Mouse (Mus musculus) hindbrain, embryonic 10.5 days (tissue): Measurements from ENCODE around the gene Cfap44. TPM values are rescaled to one million over a fixed set of nuclear protein-coding genes. Genes with fewer than 3 reads are reported as not detected.

ENCODE experiments used
- DNase-seq: peaks from one replicate; pipeline ENCODE4 v3.0.0-alpha.2; 2017; ENCODE audit warnings: low spot score
- H3K27ac ChIP-seq: fragments of 300-500 bp; sonication (generic); 2 replicates; pipeline ENCODE4 v1.5.1; 2016; ENCODE audit warnings: mild to moderate bottlenecking, moderate library complexity
- H3K27me3 ChIP-seq: fragments of 300-500 bp; sonication (generic); 2 replicates; pipeline ENCODE4 v1.6.1; 2016; ENCODE audit warnings: mild to moderate bottlenecking; ENCODE audit not compliant: poor library complexity, insufficient read depth, severe bottlenecking
- H3K36me3 ChIP-seq: fragments of 300-500 bp; sonication (generic); 2 replicates; pipeline ENCODE4 v1.6.1; 2016; ENCODE audit warnings: mild to moderate bottlenecking, moderate library complexity
- H3K4me1 ChIP-seq: fragments of 300-500 bp; sonication (generic); replicated peaks from 2 replicates; pipeline ENCODE4 v1.6.1; 2016; ENCODE audit warnings: mild to moderate bottlenecking
- H3K4me3 ChIP-seq: fragments of 300-500 bp; sonication (generic); 2 replicates; pipeline ENCODE4 v1.5.1; 2016; ENCODE audit warnings: mild to moderate bottlenecking, moderate library complexity
- H3K9me3 ChIP-seq: fragments of 300-500 bp; sonication (generic); 2 replicates; pipeline ENCODE4 v1.6.1; 2016; ENCODE audit warnings: mild to moderate bottlenecking, moderate library complexity
- WGBS: fragments of 180-500 bp; shearing (Covaris S2); methylation state at CpG from one replicate; pipeline ENCODE4 v1.1.7; 2016; 5-methylcytosine and 5-hydroxymethylcytosine counted together
- polyA plus RNA-seq: library from polyadenylated mRNA; unstranded; fragments of >200 nt; fragmentation: Nextera tagmentation; extraction: Ambion mirVana; gene quantifications from 2 replicates; pipeline ENCODE4 v1.2.1, GENCODE M21; 2016

Gene Cfap44
- polyA plus RNA-seq, 1 experiment from 2014 or later: 4.4 TPM

DNA sequence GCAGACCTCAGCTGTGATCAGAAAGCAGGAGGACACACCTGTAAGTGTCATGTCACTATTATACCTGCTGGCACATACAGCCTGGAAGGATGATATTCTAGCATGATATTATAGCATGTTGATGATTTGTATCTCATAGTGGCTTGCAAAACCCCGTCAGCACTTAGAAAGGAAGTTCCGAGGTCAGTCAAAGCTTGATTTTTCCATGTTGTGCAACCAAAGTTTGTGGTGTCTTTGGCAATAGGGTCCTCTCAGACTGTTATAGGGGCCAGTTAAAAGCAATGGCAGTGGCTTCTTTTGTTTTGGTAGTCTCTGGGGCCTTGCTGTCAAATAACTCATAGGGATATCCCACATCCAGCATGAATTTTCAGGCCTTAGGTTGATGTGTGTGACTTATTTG, 63.3 kb downstream of the Cfap44 start:
- DNase-seq: no peak
- Histone ChIP-seq H3K36me3 (no peaks in the 10 kb centered on the region), H3K9me3 (no peaks in the 10 kb centered on the region), H3K4me3 (no peak overlapping the region), H3K27me3 (no peaks in the 10 kb centered on the region), H3K27ac (no peak overlapping the region), H3K4me1 (no peaks in the 10 kb centered on the region)
- 93% methylated on average over 2 of the region's 2 CpGs for WGBS

DNA sequence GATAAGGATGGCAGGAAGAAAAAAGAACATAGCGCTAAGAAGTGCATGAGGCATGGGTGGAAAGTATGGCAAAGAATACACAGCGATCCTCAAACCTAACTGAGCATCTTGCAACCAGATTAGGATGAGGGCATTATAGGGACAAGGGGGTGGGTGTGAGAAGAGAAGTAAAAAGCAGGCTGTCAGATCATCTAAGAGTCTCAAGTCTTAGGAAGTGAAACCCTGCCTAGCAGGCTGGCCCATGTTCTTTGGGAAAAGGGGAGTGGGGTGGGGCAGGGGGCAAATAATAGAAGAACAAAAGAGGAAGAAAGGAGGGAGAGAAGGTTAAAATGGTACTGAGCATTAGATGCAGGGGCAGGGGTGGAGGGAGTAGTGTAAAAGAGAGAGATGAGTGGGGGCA, 64.2 kb downstream of the Cfap44 start:
- Histone ChIP-seq H3K27ac (no peak overlapping the region), H3K9me3 (no peaks in the 10 kb centered on the region), H3K4me1 (no peaks in the 10 kb centered on the region), H3K27me3 (no peaks in the 10 kb centered on the region), H3K36me3 (no peaks in the 10 kb centered on the region), H3K4me3 (no peak overlapping the region)
- WGBS: 84% methylated on average over 2 of the region's 2 CpGs
- no peak for DNase-seq

DNA sequence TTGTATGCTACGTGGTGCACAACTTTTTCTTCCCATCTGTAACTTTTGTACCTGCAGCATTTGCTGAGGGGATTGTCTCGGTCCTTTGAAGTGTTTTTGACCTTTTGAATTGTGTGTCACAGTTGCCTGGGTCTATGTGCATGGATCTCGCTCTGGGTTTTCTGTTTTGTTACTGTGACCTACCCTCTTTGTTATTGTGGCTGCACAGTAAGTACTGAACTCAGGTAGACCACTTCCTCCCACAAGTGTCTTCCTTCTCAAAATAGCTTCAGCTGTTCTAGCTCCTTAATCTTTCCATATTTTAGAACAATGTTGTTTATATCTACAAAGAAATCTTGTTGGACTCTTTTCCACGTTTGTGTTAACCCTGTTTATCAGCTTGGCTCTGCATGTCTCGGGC, 66.3 kb downstream of the Cfap44 start:
- Histone ChIP-seq H3K27ac (no peak overlapping the region), H3K9me3 (no peaks in the 10 kb centered on the region), H3K4me3 (no peak overlapping the region), H3K36me3 (no peaks in the 10 kb centered on the region), H3K4me1 (no peaks in the 10 kb centered on the region), H3K27me3 (no peaks in the 10 kb centered on the region)
- DNase-seq: no peak
- WGBS: 80% methylated on average over 5 of the region's 5 CpGs

DNA sequence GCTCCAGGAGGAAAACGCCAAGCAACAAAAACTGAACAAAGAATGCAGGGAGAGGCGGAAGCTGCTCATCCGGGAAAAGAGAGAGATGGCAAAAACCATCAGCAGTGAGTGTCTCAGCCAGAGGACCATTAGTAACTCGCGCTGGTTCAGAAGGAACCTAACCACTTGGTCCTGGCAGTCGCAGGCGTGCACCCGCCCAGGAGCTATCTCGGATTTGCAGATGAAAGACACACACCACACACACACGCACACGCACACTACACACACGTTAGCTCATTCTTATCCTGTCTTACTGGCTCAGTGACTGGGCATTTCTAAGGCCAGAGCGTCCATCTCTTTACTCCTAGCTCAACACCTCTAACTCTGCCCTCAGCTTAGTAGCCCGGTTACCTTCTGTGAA, 80.7 kb downstream of the Cfap44 start:
- H3K36me3 ChIP-seq: peaks cover 21% of the 10 kb centered on the region
- DNase-seq: no peak
- no peaks in the 10 kb centered on the region for H3K4me1 ChIP-seq

DNA sequence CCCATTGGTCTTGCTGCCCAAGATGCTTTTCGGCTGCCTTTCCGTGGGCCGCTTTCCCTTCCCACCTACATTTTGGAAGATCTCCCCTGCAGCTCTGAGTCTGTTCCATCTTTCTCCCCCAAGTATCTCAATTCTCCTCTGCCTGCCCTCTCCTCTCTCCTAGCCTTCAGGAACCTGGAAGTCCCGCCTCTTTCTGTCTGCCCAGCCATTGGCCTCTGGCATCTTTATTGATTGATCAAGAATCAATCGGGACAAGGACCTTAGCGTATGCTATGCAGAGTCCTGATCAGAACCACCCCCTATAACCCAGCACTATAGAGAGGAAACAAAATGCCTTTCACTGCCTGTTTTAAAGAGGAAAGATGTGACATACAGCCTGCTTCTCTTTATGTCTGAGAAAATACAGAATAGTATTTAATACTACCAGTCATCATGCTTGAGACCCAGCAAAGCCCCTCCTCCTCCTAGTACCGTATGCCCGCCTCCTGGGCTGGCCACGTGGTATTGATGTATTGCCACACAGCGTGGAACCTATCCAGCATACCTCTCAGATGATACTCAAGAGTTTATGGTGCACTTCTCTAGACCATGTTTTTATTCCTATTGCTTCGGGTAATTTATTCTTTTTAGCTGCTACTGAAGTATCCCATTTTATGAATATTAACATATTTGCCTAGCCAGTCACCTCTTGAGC, 81.2 kb downstream of the Cfap44 start:
- Histone ChIP-seq H3K36me3 (peaks cover 21% of the 10 kb centered on the region), H3K4me1 (no peaks in the 10 kb centered on the region), H3K27me3 (no peaks in the 10 kb centered on the region), H3K27ac (no peak overlapping the region), H3K9me3 (no peaks in the 10 kb centered on the region), H3K4me3 (no peak overlapping the region)
- 88% methylated on average over 11 of the region's 11 CpGs for WGBS
- DNase-seq: no peak

More for the DNA sequence above, 80.7 kb downstream of the Cfap44 start:
- 91% methylated on average over 14 of the region's 14 CpGs for WGBS
- Histone ChIP-seq H3K4me3 (no peak overlapping the region), H3K27me3 (no peaks in the 10 kb centered on the region), H3K27ac (no peak overlapping the region), H3K9me3 (no peaks in the 10 kb centered on the region)

DNA sequence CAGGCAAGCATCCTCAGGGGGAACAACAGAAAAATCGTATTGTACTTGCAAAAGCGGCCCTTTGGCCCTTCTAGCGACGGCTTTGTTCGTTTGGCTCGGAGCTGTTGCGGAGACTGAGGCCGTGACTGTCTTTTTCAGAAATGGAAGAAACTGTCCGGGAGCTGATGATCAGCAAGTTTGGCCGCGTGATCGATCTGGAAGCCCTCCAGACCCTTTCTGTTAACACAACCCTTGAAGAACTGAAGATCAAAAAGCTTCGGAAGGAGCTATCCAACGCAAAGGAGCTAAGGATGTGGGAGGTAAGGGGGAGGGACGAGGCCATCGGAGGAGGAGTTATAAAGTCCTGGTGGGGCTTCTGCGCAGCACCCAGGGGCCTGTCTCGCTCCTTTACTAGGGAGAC, 84.2 kb downstream of the Cfap44 start:
- Histone ChIP-seq H3K9me3 (no peaks in the 10 kb centered on the region), H3K36me3 (peaks cover 41% of the 10 kb centered on the region), H3K4me1 (0 out of 2 replicates have a peak, but pooled peaks cover 3% of the 10 kb centered on the region), H3K27ac (no peak overlapping the region), H3K4me3 (no peak overlapping the region), H3K27me3 (no peaks in the 10 kb centered on the region)
- WGBS: 53% methylated on average over 18 of the region's 18 CpGs
- DNase-seq: no peak

DNA sequence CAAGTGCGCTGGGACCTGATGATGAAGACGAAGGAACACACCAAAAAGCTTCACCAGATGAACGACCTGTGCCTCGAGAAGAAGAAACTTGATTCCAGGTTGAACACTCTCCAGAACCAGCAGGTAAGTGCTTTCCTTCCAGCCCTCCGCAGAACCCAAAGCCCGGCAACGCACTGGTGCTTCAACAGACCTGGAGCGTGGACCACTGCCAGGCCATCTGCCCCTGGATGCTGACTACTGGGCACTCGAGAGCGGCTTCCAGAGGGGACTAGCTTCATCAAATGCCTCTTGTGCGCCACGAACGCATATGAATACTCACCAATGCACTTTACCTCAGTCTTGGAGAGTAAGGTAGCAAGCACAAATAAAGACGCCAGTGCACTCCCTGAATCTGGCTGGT, 85.3 kb downstream of the Cfap44 start:
- DNase-seq: no peak
- H3K27ac ChIP-seq: no peak overlapping the region

DNA sequence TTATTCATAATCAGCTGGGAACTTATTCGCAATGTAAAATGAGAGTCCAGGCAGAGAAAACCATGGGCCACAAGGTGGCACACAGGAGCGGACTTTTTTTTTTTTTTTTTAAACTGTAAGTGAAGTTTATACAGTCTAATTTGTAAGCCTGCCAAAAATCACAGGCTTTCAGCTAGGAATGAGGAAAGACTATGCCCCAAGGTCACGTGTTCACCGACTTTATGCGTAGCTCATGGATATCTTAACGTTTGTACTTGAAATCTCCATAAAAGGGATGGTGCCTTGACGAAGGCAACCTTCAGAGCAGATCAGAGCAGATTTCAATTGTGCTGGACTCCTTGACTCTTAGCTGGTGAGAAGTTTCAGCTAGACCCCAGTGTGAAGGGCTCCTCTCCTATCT, 86.0 kb downstream of the Cfap44 start:
- no peaks in the 10 kb centered on the region for H3K9me3 ChIP-seq
- 80% methylated on average over 7 of the region's 7 CpGs for WGBS
- H3K27me3 ChIP-seq: no peaks in the 10 kb centered on the region
- 0 out of 2 replicates have a peak, but pooled peaks cover 3% of the 10 kb centered on the region for H3K4me1 ChIP-seq
- no peak for DNase-seq
- H3K4me3 ChIP-seq: no peak overlapping the region
- peaks cover 52% of the 10 kb centered on the region for H3K36me3 ChIP-seq
- H3K27ac ChIP-seq: no peak overlapping the region

More for the DNA sequence above, 85.3 kb downstream of the Cfap44 start:
- Histone ChIP-seq H3K27me3 (no peaks in the 10 kb centered on the region), H3K4me3 (no peak overlapping the region), H3K9me3 (no peaks in the 10 kb centered on the region), H3K4me1 (0 out of 2 replicates have a peak, but pooled peaks cover 3% of the 10 kb centered on the region), H3K36me3 (peaks cover 44% of the 10 kb centered on the region)
- 91% methylated on average over 14 of the region's 14 CpGs for WGBS

DNA sequence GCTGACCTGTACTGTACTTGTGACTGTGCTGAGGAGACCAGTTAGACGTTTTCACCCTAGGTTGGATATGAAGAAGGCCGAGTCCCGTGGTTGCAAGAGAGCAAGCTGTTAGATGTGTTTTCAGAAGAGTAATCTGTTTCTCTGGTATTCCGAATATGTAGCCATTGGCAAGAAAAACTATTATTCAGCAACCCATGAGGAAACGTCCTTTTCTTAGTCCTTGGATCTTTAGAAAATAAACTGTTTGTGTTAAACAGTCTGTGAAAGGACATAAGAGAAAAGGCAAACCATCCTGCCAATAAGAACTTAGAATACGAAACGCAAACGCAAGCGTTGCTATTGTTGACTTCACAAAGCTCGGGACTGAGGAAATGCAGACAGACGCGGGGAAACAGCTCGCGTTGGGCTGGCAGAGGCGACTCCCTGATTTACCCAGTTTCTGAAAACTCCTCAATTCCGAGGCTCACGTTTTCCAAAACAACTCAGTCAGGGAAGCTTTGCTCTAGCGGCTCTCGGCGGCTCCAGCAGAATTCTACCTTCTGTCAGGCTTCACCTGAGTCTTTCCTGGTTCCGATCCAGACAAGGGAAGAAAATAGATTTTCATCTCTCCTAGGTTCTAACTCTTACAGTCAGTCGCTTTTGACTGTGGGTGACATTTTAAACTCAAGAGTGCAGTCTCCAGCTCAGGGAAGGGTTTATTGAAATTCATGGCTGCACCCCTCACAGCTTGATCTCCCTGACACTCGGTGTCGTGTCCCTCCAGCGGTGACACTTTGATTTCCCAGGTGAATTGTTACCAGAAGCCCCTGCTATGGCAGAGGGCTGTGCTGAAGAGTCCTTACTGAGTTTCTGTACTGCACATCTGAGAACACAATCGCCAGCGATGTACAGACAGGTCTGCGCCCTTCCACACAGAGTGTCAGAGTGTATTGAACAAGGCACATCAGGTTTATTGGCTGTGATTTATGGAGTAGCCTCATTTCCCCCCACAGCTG, 87.3 kb downstream of the Cfap44 start:
- no peak for DNase-seq
- Histone ChIP-seq H3K4me3 (no peak overlapping the region), H3K27me3 (no peaks in the 10 kb centered on the region), H3K27ac (0 out of 2 replicates have a peak overlapping the region, but pooled peaks have one; percentile 23), H3K36me3 (peaks cover 65% of the 10 kb centered on the region), H3K9me3 (no peaks in the 10 kb centered on the region), H3K4me1 (peaks cover 5% of the 10 kb centered on the region; the same call in 1 of the 2 replicates)
- WGBS: 54% methylated on average over 28 of the region's 28 CpGs

DNA sequence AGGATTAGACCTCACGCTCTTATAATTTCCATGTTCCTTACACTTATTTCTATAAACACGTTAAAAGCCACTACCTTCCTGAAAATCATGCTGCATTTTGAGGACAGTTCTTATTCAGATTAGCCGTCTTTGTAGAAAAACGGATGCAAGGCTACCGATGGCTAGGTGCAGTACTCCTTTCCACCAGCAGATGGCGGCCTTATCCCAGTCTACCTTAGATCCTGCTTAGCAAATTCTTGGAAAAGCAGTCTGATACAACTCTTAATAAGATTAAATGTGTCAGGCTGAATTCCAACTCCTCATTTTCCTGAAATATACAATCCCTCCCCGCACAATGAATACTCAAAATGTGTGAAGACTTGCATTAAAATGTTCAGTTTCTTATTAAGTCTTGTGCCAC, 89.5 kb downstream of the Cfap44 start:
- Histone ChIP-seq H3K36me3 (peaks cover 80% of the 10 kb centered on the region), H3K4me3 (no peak overlapping the region), H3K27ac (no peak overlapping the region), H3K9me3 (no peaks in the 10 kb centered on the region), H3K4me1 (peaks cover 12% of the 10 kb centered on the region; the same call in 1 of the 2 replicates), H3K27me3 (no peaks in the 10 kb centered on the region)
- DNase-seq: peak; percentile 75
- 15% methylated on average over 7 of the region's 7 CpGs for WGBS

DNA sequence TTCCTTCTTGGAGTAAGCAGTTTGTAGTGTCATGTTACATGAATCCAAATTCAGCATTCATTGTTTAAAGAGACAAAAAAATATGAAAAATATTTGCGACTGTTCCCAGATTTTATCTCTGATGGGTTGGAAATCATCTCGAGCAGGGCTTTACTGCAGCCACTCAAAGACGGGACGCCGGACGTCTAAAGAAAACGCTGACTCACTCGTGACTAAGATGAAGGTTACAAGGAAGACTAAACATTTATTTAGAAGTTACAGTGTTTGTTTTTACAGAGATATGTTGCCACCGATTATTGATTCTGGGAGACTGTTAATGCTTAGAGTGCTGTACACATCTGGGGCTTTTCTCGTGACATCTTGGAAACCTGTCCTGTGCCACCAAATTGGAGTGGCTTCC, 90.2 kb downstream of the Cfap44 start:
- peaks cover 86% of the 10 kb centered on the region for H3K36me3 ChIP-seq
- peaks cover 12% of the 10 kb centered on the region; the same call in 1 of the 2 replicates for H3K4me1 ChIP-seq
- H3K27me3 ChIP-seq: no peaks in the 10 kb centered on the region
- no peak overlapping the region for H3K27ac ChIP-seq
- H3K4me3 ChIP-seq: no peak overlapping the region
- no peaks in the 10 kb centered on the region for H3K9me3 ChIP-seq
- no peak for DNase-seq
- WGBS: 88% methylated on average over 10 of the region's 10 CpGs

DNA sequence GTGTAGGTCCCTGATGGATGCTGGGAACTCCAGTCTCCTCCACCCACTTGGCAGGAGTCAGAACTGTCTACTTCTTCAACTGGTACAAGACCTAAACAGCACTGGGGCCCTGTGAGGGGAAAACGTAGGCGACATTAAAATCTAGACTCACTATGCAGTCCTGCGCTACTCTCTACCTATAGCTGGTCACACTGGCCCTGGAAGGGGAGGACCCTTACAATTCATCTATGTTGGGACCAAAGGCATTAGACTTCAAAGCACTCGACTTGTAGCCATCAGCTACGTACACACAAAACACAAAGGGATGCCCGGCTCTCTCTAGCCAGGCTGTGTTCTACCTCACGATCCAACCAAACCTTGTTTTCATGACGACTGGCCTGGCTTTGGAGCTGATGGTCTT, 91.1 kb downstream of the Cfap44 start:
- Histone ChIP-seq H3K27ac (no peak overlapping the region), H3K36me3 (peaks cover 91% of the 10 kb centered on the region), H3K4me3 (no peak overlapping the region), H3K9me3 (no peaks in the 10 kb centered on the region), H3K4me1 (peaks cover 12% of the 10 kb centered on the region; the same call in 1 of the 2 replicates), H3K27me3 (no peaks in the 10 kb centered on the region)
- WGBS: 83% methylated on average over 8 of the region's 8 CpGs
- DNase-seq: no peak

DNA sequence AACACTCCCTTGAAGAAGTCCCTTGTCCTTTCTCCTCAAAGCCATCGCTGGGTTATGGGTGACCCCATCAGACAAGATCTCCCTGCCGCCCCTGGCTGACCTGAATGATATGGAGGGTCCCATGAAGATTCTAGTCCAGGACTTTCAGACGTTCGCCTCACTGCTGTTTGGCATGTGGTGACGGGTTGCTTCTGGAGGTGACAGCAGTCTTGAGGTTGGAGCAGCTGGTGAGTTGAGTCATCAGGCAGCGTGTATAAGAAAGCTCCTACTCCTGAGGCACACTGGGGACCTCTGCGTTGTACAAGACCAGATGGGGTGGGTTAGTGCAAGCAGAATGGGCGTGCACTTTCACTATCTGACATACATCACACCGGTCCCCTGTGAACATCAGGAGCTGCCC, 92.0 kb downstream of the Cfap44 start:
- H3K36me3 ChIP-seq: peaks cover 95% of the 10 kb centered on the region
- H3K4me1 ChIP-seq: peaks cover 12% of the 10 kb centered on the region; the same call in 1 of the 2 replicates
- H3K27ac ChIP-seq: 0 out of 2 replicates have a peak overlapping the region, but pooled peaks have one; percentile 29
- 87% methylated on average over 9 of the region's 9 CpGs for WGBS
- H3K4me3 ChIP-seq: no peak overlapping the region
- DNase-seq: no peak
- no peaks in the 10 kb centered on the region for H3K27me3 ChIP-seq
- no peaks in the 10 kb centered on the region for H3K9me3 ChIP-seq
